Mouse (Mus musculus) heart, postnatal 36 days (tissue): ENCODE measurements around the gene Htra1. TPM values are rescaled to one million over a fixed set of nuclear protein-coding genes. Genes with fewer than 3 reads are reported as not detected.

Source experiments
- DNase-seq, 2 experiments: peaks; one replicate each; pipeline ENCODE4 v3.0.0; 2021 to 2022
- intact Hi-C: fragments of 180-260 bp; cut with DNase I; formaldehyde crosslinking; loops from one replicate; pipeline ENCODE4 v1.15.1; 2025
- total RNA-seq, 2 experiments: library from RNA; stranded (reverse); gene quantifications; 2 replicates each; pipeline ENCODE4 v1.2.3; 2021

Htra1 gene
- total RNA-seq, 2 experiments from 2014 or later, result 120 to 129 TPM

DNA sequence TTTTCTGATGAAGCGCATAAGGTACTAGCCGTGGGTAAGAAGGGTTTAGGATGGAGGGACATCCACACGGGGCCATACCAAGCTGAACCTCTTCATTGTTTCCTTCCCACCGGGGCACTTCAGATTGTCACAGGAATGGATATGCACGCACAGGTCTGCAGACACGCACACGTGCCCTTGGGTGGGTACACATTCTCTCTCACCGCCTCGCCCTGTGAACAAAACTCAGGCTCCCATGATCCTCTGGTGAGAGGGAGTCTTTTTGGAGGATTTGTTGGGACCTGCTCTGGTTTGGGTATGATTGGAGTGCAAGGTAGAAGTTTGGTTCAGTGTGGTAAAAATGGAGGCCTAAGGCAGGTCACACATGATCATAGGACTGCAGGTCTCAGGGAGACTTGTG lies 3.0 kb upstream of the Htra1 start:
- intact Hi-C loops, result no loop called here
- no peak for DNase-seq

DNA sequence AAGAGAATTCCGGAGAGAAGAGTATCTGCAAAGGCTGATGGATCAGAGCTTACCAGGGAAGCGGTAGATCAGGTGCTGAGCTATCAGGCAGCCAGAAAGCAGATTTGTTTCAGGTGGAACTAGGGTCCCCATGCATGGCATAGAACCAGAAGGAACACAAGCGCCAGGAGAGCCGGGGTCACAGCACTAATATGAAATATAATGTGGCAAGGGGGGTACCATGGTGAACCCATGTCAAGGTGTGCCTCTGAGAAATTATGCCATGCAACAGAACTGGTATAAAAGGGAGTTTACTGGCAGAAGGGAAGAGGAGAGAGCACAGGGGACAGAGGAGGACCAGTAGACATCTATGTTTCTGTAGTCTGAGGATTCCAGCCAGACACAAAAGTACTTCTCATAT lies 1.3 kb upstream of the Htra1 start:
- no peak for DNase-seq
- intact Hi-C loops, result loop anchor here (5.0 kb wide), 1 partner anchor 108 kb away; no protein-coding TSS in a partner anchor

DNA sequence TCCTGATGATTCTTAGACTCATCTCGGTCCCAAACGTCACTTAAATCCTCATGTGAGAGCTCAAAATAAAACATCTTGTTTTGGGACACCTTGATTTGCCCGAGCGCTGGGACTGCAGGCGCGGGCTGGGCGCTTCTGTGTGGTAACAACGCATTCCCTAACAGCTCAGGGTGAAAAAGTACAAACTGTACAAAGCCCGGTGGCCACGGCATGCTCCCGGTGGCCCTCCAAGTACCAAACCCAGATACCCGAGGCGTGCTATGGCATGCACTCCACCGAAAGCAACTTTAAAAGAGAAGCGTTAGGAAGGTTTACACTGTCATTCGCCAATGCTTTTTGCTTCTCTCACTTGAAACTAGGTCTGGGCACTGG lies 504 bp upstream of the Htra1 start:
- intact Hi-C loops, result loop anchor here (5.0 kb wide), 1 partner anchor 107 kb away; no protein-coding TSS in a partner anchor
- DNase-seq, result no peak

DNA sequence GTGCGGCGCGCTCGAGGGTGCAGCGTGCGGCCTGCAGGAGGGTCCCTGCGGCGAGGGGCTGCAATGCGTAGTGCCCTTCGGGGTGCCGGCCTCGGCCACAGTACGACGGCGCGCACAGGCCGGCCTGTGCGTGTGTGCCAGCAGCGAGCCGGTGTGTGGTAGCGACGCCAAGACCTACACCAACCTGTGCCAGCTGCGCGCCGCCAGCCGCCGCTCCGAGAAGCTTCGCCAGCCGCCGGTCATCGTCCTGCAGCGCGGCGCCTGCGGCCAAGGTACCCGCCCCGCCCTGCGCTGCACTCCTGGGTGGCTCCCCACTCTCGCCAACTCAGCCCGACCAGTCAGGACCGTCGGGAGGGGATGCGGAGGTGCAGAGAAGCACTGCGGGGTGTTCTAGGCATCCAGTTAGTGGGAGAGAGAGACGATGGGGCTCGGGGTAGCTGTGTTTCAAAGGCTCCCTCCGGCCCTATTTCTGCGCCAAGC lies 601 bp downstream of the Htra1 start:
- intact Hi-C loops, result loop anchor here (2.0 to 5.0 kb wide), 2 partner anchors 42 to 106 kb away; no protein-coding TSS in a partner anchor
- peak; percentile 58 to 71 for DNase-seq

DNA sequence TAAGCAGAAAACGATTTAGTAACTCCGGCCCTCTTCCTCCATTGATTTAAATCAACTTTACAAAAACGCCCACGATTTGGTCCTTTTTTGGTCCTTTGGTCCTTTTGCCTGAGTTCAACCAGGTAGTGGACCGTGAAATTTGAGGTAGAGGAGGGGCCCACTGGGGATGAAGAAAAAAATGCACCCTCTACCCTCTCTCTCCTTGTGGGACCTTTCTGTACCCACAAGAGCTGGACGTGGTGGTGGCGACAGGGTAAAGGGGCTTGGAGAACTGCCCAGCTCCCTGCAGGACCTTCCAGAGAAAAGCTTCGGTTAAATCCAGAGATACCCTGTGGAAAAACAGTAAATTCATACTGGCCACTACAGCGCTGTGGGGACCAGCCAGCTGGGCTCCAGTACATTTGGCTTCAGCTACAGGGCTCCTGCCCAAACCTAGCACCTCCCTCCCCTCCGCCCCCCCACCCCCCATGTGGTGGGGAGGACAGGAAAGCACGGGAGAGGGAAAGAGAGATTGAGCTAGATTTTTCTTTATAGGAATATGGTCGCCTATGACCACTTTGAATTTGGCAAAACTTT lies 1.4 kb downstream of the Htra1 start:
- DNase-seq, result peak in 1 of 2 experiments; percentile 48
- intact Hi-C loops, result loop anchor here (2.0 to 5.0 kb wide), 2 partner anchors 41 to 105 kb away; no protein-coding TSS in a partner anchor

DNA sequence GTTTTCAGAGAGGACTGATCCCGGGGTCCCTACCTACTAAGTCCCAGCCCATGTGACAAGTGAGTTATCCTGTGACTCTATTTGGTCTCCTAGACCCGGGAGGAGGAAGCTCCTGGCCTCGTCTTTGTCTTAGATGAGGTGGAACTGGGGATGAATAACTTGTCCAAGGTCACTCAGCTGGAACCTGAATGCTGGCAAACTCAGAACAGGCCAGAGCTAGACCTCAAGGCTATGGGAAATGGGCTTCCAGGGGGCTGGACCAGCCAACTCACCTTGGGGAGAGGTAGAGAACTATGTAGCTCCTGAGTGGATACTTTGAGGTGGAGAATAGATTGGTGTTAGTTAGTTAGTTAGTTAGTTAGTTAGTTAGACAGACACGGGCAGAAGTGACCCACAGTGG lies 2.1 kb downstream of the Htra1 start:
- intact Hi-C loops, result loop anchor here (5.0 kb wide), 1 partner anchor 104 kb away; no protein-coding TSS in a partner anchor
- DNase-seq, result no peak

DNA sequence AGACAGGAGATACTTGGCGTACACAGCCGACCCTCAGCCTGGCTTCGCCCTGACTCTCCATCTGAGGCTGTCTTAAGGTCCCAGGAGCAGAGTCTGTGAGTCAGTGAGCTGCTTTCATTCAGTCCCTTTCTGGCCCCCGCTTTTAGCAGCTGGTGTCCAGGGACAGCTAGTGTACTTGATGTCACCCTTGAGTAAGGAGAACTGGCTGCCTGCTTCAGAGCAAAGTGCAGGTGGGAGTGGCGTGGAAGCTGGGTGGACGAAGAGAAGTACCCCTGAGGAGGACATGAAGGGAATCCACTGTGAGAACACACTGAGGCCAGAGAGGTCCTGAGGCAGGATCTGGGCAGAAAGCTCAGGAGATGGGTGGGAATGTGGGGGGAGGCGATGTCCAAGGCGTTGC lies 3.0 kb downstream of the Htra1 start:
- intact Hi-C loops, result loop anchor here (5.0 kb wide), 1 partner anchor 103 kb away; no protein-coding TSS in a partner anchor
- DNase-seq, result no peak

DNA sequence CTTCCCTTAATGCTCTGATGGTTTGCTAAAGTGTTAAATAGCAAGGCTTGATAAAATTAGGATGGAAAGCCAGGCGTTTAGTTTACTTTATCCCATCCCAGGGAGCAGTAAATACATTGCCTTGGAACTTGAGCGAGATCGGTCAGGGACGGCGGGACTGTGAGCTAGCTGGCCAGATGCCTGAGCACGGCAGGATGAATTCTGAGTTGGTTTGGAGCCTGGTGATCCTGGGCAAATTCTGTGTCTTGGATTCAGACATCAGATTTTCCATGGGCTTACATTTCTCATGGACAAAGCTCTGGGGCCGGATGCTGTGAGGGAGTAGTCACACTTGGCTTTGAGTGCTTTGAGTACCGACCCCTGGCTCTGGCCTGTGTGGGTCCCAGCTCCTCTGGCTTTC lies 4.8 kb downstream of the Htra1 start:
- intact Hi-C loops, result no loop called here
- no peak for DNase-seq

DNA sequence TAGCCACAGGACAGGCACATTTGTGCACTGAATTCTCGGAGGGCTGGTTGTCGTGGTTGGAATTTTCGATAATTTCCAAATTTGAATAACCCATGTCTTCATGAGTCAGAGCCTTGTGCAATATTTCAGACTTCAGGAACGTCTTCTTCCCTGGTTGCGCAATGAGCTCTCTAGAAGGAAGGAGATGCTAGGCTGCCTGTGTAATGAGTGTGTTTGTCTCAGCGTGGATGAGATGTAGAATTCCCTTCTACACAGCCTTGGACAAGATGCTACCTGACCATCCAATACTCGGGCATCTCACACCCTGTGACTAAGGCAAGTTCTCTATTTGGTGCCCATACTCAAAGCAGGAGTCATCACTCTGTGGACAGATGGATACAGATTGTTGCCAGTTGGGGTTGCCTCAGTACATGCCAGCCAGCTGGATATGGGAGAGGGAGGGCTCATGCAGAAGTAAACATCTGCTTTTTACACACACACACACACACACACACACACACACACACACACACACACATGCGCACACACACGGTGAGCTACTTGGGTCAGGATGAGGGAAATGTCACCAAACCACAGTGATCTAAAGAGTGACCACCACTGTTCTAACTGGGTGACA lies 7.5 kb downstream of the Htra1 start:
- DNase-seq, result no peak
- intact Hi-C loops, result no loop called here

DNA sequence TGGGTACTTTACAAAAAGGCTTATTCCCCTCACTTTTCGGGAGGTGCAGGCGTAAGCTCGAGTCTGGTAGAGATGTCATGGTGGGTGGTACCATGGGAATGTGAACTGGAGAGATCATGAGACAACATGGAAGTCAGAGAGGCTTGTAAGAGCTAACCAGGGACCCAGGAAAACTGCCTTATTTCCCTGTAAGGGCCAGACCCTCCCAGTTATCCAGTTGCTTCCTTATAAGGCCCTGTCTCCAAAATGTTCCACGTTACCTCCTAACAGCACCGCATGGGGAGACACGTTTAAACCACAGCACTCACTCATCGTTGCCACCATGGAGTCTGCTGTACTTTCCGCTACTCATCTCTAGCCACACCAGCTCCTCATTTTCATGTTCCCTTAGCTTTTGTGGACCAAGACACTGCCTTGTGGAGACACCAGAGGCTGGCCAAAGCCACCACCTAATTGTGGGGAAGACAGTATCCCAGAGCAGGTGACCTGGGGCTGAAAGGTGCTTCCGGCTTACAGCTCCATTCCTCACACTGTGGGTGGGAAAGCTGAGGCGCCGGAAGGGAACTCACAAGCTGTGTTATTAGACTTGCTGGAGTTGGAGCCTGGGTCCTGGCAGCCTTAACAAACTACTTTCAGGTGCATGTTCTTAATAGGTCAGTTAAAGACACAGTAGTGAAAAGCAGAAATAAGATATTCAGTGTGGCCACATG lies 9.0 kb downstream of the Htra1 start:
- no peak for DNase-seq
- intact Hi-C loops, result no loop called here

DNA sequence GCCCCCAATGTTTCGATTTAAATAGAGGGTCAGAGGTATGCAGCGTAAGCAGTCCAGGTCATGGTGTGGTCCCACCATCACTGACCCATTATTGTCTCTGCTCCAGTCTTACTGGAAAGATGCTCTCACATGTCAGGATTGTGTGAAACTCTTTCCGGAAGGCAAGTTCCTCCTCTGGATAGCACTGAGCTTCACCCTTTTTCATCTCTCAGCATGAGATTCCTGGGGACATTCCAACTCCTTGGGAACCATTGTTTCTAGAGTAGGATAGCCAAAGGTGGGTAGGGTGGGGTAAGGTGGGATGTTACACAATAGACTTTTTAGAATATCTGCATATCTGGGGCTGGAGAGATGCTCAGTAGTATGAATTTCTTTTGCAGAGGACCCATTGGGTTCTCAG lies 9.8 kb downstream of the Htra1 start:
- intact Hi-C loops, result no loop called here
- no peak for DNase-seq

DNA sequence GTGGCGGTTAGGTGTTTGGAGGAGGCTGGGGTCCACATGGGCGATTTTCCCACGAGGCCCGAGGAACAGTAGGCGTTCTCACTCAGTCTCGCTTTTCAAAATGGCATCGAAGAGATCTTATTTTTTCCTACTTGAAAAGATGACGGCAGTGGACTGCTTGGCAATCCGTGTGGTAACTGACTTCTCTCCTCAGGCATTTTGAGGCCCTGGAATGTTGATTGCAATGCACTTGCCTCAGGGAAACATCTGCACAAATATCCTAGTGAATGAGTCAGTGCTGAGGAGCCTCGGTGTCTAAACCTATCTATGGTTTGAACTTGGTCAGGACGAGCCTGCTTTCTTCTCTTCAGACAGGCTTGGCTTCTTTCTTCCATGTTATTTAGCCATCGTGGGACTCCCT lies 10.4 kb downstream of the Htra1 start:
- no peak for DNase-seq
- intact Hi-C loops, result no loop called here

DNA sequence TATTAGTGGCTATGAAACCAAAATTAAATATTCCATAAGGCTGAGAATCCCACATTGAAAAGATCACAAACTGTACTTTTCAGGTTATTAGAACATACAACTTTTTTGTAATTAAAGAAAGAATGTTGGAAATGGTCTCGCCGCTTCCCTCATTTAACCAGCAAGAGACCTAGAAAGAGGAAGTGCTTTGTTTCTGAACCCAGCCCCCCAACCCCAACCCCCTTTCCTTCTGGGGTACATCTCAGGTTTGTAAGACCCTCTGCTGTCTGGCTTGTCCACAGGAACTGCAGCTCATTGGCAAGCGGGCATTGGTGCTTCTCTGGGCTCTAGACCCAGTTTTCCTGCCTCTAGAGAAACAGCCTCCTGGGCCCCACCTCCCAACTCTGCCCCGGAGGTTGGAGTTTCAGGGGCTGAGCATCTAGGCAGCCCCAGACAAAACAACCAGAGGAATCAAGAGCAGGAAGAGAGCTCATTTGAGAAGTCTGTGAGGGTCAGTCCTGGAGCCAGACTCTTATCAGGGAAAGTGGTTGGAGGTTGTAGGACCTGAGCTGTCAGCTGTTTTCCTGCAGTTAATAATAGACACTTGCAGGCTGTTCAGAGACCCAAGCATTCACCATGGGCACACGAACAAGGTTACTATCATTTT lies 12.8 kb downstream of the Htra1 start:
- no peak for DNase-seq
- intact Hi-C loops, result no loop called here

DNA sequence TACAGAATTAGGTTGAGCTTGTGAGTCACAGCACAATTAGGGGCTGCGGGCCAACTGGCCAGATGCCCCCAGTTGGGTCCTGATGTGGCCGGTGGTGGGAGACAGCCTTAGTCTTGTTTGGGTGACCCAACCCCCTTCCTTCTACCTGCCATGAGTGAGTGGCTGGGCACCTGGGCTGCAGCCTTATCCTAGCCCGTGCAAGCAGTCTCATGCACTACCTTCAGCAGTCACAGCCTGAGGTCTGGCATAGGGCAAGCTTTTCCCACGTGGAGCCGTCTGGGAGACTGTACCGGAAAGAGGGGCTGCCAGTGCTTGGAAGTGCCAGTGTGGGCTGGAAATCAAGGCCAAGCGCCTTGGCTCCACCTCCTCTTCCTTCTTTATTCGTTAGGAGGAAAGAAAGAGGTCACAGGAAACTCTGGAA lies 13.4 kb downstream of the Htra1 start:
- peak; percentile 60 to 61 for DNase-seq

DNA sequence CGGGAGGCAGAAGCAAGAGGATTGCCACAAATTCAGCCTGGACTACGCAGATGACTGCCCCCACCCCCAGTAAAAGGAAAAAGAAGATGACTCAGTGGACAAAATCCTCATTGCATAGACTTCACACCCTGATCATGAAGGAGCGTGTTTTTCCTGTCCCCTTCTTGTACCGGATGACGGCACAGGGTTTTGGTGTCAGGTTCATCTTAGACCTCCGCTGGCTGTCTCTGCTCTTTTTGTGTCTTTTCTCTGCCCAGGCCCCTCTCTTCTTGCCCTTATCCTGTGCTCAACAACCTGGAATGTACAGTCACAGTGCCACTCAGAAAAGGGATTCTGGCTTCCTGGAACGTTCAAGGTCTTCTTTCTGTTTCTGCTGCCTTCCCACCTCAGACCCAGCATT lies 14.6 kb downstream of the Htra1 start:
- intact Hi-C loops, result no loop called here
- no peak for DNase-seq

More for the DNA sequence above, 13.4 kb downstream of the Htra1 start:
- intact Hi-C loops, result no loop called here

DNA sequence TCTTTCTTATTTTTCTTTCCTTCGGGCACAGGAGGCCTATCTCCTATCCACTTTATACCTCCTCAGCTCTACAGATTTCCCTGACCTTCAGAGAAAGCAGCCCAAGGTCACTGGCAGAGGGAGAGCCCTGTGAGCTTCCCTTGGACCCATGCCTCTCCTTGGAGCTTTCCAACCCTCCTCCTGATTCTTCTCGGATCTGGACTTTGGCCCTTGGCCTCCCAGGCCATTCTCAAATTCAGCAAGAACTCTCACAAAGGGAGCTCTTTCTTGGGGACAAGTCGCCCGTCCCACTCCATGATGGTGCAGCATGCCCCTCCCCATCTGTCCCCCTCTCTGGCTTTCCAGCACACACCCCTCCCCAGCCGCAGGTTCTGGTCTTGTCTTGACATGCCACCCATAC lies 15.1 kb downstream of the Htra1 start:
- no peak for DNase-seq
- intact Hi-C loops, result no loop called here

DNA sequence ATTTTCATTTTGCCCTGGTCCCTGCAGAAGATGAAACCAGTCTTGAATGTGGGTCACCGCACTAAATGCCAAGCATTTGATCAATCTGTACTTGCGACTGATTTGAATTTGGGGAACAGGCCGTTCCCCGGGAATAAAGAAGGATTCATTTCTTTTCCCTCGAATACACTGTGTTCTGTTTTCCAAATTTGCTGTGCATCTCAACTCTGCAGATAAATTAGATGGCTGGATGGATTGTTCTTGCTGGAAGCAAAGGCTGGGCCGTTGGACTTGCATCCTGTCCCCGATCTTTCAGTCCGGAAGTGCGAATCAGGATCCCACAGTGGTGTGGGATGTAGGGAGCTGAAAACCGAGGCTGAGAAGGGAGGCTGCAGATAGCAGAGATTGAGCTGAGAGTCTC lies 17.5 kb downstream of the Htra1 start:
- intact Hi-C loops, result no loop called here
- DNase-seq, result no peak

DNA sequence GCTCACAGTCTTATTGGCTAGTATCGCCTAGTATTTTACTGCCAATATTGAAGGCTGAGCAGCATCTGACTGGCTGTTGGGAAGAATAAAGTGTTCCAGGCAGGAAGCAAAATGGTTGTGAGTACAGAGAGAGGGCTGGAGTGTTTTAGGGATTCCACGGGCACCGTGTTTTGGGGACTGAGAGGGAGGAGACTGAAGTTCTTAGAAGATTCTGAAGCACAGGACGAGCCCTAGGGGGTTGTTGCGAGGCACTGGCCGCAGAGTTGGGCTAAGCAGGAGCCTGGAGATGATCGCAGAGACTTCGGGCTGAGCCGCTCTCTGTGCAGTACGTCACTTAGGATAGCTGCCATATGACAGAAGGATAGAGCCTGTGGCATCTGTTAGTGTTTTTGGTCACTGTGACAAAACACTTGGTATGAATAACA lies 18.3 kb downstream of the Htra1 start:
- intact Hi-C loops, result no loop called here
- DNase-seq, result no peak

DNA sequence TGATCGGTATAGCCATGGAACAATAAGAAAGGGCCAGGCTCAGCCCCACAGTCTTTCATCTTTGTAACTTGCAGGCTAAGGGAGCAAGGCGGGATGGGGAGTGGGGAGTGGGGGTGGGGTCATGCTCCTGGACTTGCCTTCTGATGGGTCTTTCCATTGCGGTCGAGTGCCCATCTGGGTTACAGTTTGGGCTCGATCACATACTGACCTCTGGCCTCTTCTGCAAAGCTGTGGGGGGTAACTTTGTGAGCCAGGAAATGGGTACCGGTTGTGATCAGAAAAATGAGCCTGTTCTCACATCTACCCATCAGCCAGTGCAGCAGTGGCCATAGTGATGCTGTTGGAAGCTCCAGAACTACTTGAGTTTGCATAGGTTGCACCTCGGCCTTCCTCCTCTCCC lies 22.6 kb downstream of the Htra1 start:
- intact Hi-C loops, result no loop called here
- no peak for DNase-seq

DNA sequence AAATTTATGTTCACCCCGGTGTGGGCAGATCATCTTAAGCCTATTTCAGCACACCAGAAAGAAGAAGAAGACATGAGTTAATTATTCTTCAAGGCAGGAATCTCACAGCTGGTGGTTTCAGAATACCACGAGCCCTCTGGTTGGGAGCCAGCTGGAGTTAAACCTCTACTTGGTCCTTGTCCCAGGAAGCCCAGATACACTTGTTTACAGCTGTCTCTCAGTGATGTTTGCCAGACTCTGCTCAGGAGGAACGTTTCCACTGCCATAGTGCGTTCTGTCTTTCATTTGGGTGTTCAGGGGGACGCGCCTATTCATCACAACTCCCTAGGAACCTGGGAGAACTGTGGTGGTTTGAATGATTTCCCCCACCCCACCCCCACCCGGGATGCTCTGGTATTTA lies 24.0 kb downstream of the Htra1 start:
- DNase-seq, result peak; percentile 80 to 83
- intact Hi-C loops, result no loop called here

DNA sequence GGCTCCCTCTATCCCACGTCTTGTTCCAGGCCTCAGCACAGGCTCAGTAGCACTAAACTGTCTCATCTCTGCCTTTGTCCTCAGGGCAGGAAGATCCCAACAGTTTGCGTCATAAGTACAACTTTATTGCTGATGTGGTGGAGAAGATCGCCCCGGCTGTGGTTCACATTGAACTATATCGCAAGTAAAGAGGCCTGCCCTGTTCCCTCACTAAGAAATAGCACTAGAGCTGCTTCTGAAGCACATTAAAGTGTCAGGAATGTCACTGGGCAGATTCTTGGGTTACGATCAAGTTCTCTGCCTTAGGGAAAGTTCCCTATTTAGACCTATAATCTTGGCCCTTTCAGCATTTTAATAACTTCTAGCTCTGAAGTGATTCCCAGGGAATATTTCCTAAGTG lies 25.5 kb downstream of the Htra1 start:
- DNase-seq, result no peak
- intact Hi-C loops, result no loop called here
